Mouse (Mus musculus) c-Kit-positive CD71-positive TER-119-positive erythroid progenitor cells, embryonic 14.5 days (primary cell): Measurements from ENCODE around the gene Gfpt2.
A peak's percentile ranks its signal among the peaks of the same experiment; 100 is the strongest.
"Not testable (repeated sequence)": the region's sequence is repeated elsewhere in the genome, so short reads cannot be mapped to it uniquely, and the experiment has no call there.

Experiments used
- DNase-seq: peaks from one replicate; pipeline ENCODE4 v3.0.0-alpha.2; 2013; ENCODE audit warnings: low spot score

Gfpt2 gene

GRCm38 (mm10) chr11:49794342-49795144, 565 bp downstream of the Gfpt2 start:
- no peak for DNase-seq

- DNase-seq, result no peak
Observed at GRCm38 (mm10) chr11:49798931-49799330, 5.0 kb downstream of the Gfpt2 start.

- no peak for DNase-seq
Observed at GRCm38 (mm10) chr11:49801516-49801915, 7.5 kb downstream of the Gfpt2 start.

- DNase-seq, result no peak
Observed at GRCm38 (mm10) chr11:49803801-49804200, 9.8 kb downstream of the Gfpt2 start.

GRCm38 (mm10) chr11:49806218-49806617, 12.2 kb downstream of the Gfpt2 start:
- no peak for DNase-seq

- no peak for DNase-seq
Observed at GRCm38 (mm10) chr11:49808946-49809345, 15.0 kb downstream of the Gfpt2 start.

GRCm38 (mm10) chr11:49810696-49811095, 16.7 kb downstream of the Gfpt2 start:
- not testable (repeated sequence) for DNase-seq

- peak; percentile 50 for DNase-seq
Observed at GRCm38 (mm10) chr11:49811099-49811541, 17.1 kb downstream of the Gfpt2 start.

GRCm38 (mm10) chr11:49811879-49812278, 17.9 kb downstream of the Gfpt2 start:
- peak; percentile 51 for DNase-seq

GRCm38 (mm10) chr11:49818869-49819566, 25.0 kb downstream of the Gfpt2 start:
- no peak for DNase-seq

- DNase-seq, result no peak
Observed at GRCm38 (mm10) chr11:49819676-49820075, 25.7 kb downstream of the Gfpt2 start.

GRCm38 (mm10) chr11:49820928-49821327, 26.9 kb downstream of the Gfpt2 start:
- no peak for DNase-seq

- DNase-seq, result no peak
Observed at GRCm38 (mm10) chr11:49821546-49821945, 27.6 kb downstream of the Gfpt2 start.

- no peak for DNase-seq
Observed at GRCm38 (mm10) chr11:49822337-49822736, 28.4 kb downstream of the Gfpt2 start.

- peak; percentile 58 for DNase-seq
Observed at GRCm38 (mm10) chr11:49824896-49825295, 30.9 kb downstream of the Gfpt2 start.

- no peak for DNase-seq
Observed at GRCm38 (mm10) chr11:49827243-49827642, 33.3 kb downstream of the Gfpt2 start.

GRCm38 (mm10) chr11:49829176-49829745, 35.3 kb downstream of the Gfpt2 start:
- no peak for DNase-seq

GRCm38 (mm10) chr11:49831980-49832379, 38.0 kb downstream of the Gfpt2 start:
- DNase-seq, result no peak

- no peak for DNase-seq
Observed at GRCm38 (mm10) chr11:49832962-49833361, 39.0 kb downstream of the Gfpt2 start.

GRCm38 (mm10) chr11:49834248-49834647, 40.3 kb downstream of the Gfpt2 start:
- DNase-seq, result no peak

GRCm38 (mm10) chr11:49835257-49835956, 41.4 kb downstream of the Gfpt2 start:
- no peak for DNase-seq

GRCm38 (mm10) chr11:49837717-49838407, 43.9 kb downstream of the Gfpt2 start:
- no peak for DNase-seq
